Mouse (Mus musculus) forebrain, embryonic 14.5 days (tissue): ENCODE data around the gene Pum2. TPM values are rescaled to one million over a fixed set of nuclear protein-coding genes. Genes with fewer than 3 reads are reported as not detected.
A peak's percentile ranks its signal among the peaks of the same experiment; 100 is the strongest.

Experiments used
- ATAC-seq: fragments of 200-750 bp; cut with Nextera tagmentation; 2 replicates; pipeline ENCODE4 v1.8.0; 2017; ENCODE audit warnings: mild to moderate bottlenecking, moderate library complexity
- DNase-seq: peaks from one replicate; pipeline ENCODE4 v3.0.0-alpha.2; 2015; ENCODE audit warnings: low spot score
- H3K27ac ChIP-seq: fragments of 300-500 bp; sonication (generic); 2 replicates; pipeline ENCODE4 v1.5.1; 2014; ENCODE audit warnings: low read depth, mild to moderate bottlenecking, control low read depth, low read length, moderate library complexity
- H3K27me3 ChIP-seq: fragments of 300-500 bp; sonication (generic); replicated peaks from 2 replicates; pipeline ENCODE4 v1.6.1; 2014; ENCODE audit warnings: low read length, control low read depth, mixed read lengths; ENCODE audit not compliant: control insufficient read depth, insufficient read depth
- H3K36me3 ChIP-seq: fragments of 300-500 bp; sonication (generic); 2 replicates; pipeline ENCODE4 v1.6.1; 2014; ENCODE audit warnings: low read length, control low read depth; ENCODE audit not compliant: control insufficient read depth, insufficient read depth
- H3K4me1 ChIP-seq: fragments of 300-500 bp; sonication (generic); 2 replicates; pipeline ENCODE4 v1.6.1; 2014; ENCODE audit warnings: antibody characterized with exemption, low read length, control low read depth; ENCODE audit not compliant: control insufficient read depth, insufficient read depth
- H3K4me2 ChIP-seq: fragments of 300-500 bp; sonication (generic); 2 replicates; pipeline ENCODE4 v1.6.1; 2014; ENCODE audit warnings: mild to moderate bottlenecking, control low read depth, low read length
- H3K4me3 ChIP-seq: fragments of 300-500 bp; sonication (generic); 2 replicates; pipeline ENCODE4 v1.5.1; 2014; ENCODE audit warnings: low read depth, low read length, control low read depth
- H3K9ac ChIP-seq: fragments of 300-500 bp; sonication (generic); 2 replicates; pipeline ENCODE4 v1.6.1; 2014; ENCODE audit warnings: mild to moderate bottlenecking, low read length, control low read depth, moderate library complexity
- H3K9me3 ChIP-seq: fragments of 300-500 bp; sonication (generic); replicated peaks from 2 replicates; pipeline ENCODE4 v1.6.1; 2016; ENCODE audit warnings: low read length, control low read depth, mixed read lengths; ENCODE audit not compliant: control insufficient read depth
- WGBS: fragments of 180-500 bp; shearing (Covaris S2); extraction: QIAGEN DNeasy Blood & Tissue Kit; methylation state at CpG from one replicate; pipeline ENCODE4 v1.1.7; 2014; 5-methylcytosine and 5-hydroxymethylcytosine counted together
- polyA plus RNA-seq: library from polyadenylated mRNA; unstranded; fragments of >200 nt; fragmentation: Nextera tagmentation; extraction: Ambion mirVana; gene quantifications from 2 replicates; pipeline ENCODE4 v1.2.1, GENCODE M21; 2014

Gene Pum2
- polyA plus RNA-seq, 1 experiment from 2014 or later, result 70.6 TPM

- no peaks in the 10 kb centered on the region for H3K27me3 ChIP-seq
- H3K4me1 ChIP-seq, result no peaks in the 10 kb centered on the region
- no peak overlapping the region for H3K4me3 ChIP-seq
- ATAC-seq (no peak), DNase-seq (no peak)
- WGBS, result 86% methylated on average over 6 of the region's 6 CpGs
- H3K4me2 ChIP-seq, result no peak overlapping the region
- H3K27ac ChIP-seq, result no peak overlapping the region
- no peaks in the 10 kb centered on the region for H3K9me3 ChIP-seq
- no peak overlapping the region for H3K9ac ChIP-seq
- H3K36me3 ChIP-seq, result peaks cover 5% of the 10 kb centered on the region; the same call in 1 of the 2 replicates
These were observed 85.8 kb downstream of the Pum2 start for GRCm38 (mm10) chr12:8759779-8760178.

GRCm38 (mm10) chr12:8760561-8760960 lies 86.6 kb downstream of the Pum2 start:
- 86% methylated on average over 6 of the region's 6 CpGs for WGBS
- peaks cover 5% of the 10 kb centered on the region; the same call in 1 of the 2 replicates for H3K36me3 ChIP-seq

GRCm38 (mm10) chr12:8761058-8761457 lies 87.1 kb downstream of the Pum2 start:
- no peak overlapping the region for H3K4me2 ChIP-seq
- ATAC-seq (no peak), DNase-seq (no peak)
- no peak overlapping the region for H3K27ac ChIP-seq
- H3K4me1 ChIP-seq, result no peaks in the 10 kb centered on the region
- no peaks in the 10 kb centered on the region for H3K9me3 ChIP-seq
- 84% methylated on average over 7 of the region's 7 CpGs for WGBS
- H3K36me3 ChIP-seq, result peaks cover 5% of the 10 kb centered on the region; the same call in 1 of the 2 replicates
- no peaks in the 10 kb centered on the region for H3K27me3 ChIP-seq
- no peak overlapping the region for H3K4me3 ChIP-seq
- H3K9ac ChIP-seq, result no peak overlapping the region

More at GRCm38 (mm10) chr12:8760561-8760960, 86.6 kb downstream of the Pum2 start:
- ATAC-seq, result no peak
- H3K4me1 ChIP-seq, result no peaks in the 10 kb centered on the region
- H3K27me3 ChIP-seq, result no peaks in the 10 kb centered on the region
- H3K9ac ChIP-seq, result no peak overlapping the region
- H3K27ac ChIP-seq, result no peak overlapping the region
- no peaks in the 10 kb centered on the region for H3K9me3 ChIP-seq
- H3K4me3 ChIP-seq, result no peak overlapping the region
- DNase-seq, result no peak
- H3K4me2 ChIP-seq, result no peak overlapping the region

- DNase-seq (no peak), ATAC-seq (no peak)
- no peak overlapping the region for H3K4me3 ChIP-seq
These were observed 88.7 kb downstream of the Pum2 start for GRCm38 (mm10) chr12:8762667-8763066.

GRCm38 (mm10) chr12:8764221-8764930 lies 90.4 kb downstream of the Pum2 start:
- 85% methylated on average over 15 of the region's 15 CpGs for WGBS
- Histone ChIP-seq H3K27ac (no peak overlapping the region), H3K4me3 (no peak overlapping the region), H3K4me2 (no peak overlapping the region), H3K9ac (no peak overlapping the region), H3K36me3 (no peaks in the 10 kb centered on the region), H3K9me3 (no peaks in the 10 kb centered on the region), H3K27me3 (no peaks in the 10 kb centered on the region), H3K4me1 (no peaks in the 10 kb centered on the region)
- DNase-seq (no peak), ATAC-seq (no peak)

More at GRCm38 (mm10) chr12:8762667-8763066, 88.7 kb downstream of the Pum2 start:
- no peak overlapping the region for H3K9ac ChIP-seq
- H3K36me3 ChIP-seq, result no peaks in the 10 kb centered on the region
- H3K4me2 ChIP-seq, result no peak overlapping the region
- H3K27me3 ChIP-seq, result no peaks in the 10 kb centered on the region
- H3K4me1 ChIP-seq, result no peaks in the 10 kb centered on the region
- H3K9me3 ChIP-seq, result no peaks in the 10 kb centered on the region
- 76% methylated on average over 2 of the region's 2 CpGs for WGBS
- no peak overlapping the region for H3K27ac ChIP-seq

GRCm38 (mm10) chr12:8770946-8771843 lies 97.3 kb downstream of the Pum2 start, which contains the start of gene Sdc1:
Gene Sdc1 (plus strand): TSS chr12:8771323.
- H3K4me2 ChIP-seq, result peak within 1 kb of the TSS; percentile 92
- no peaks in the 10 kb centered on the region for H3K9me3 ChIP-seq
- H3K4me1 ChIP-seq, result peaks cover 3% of the 10 kb centered on the region; the same call in 1 of the 2 replicates
- DNase-seq, result peak; percentile 88
- peak within 1 kb of the TSS; percentile 63 for H3K27ac ChIP-seq
- H3K36me3 ChIP-seq, result no peaks in the 10 kb centered on the region
- peak; percentile 86 for ATAC-seq
- H3K4me3 ChIP-seq, result peak within 1 kb of the TSS; percentile 76
- WGBS, result under 1% methylated on average over 64 of the region's 67 CpGs
- no peaks in the 10 kb centered on the region for H3K27me3 ChIP-seq
- peak within 1 kb of the TSS; percentile 88 for H3K9ac ChIP-seq

GRCm38 (mm10) chr12:8771844-8772380 lies 98.0 kb downstream of the Pum2 start:
- no peaks in the 10 kb centered on the region for H3K36me3 ChIP-seq
- H3K4me2 ChIP-seq, result peak overlapping the region; percentile 92
- WGBS, result under 1% methylated on average over 37 of the region's 37 CpGs
- ATAC-seq (peak; percentile 11; the same call in 1 of the 2 replicates), DNase-seq (peak; percentile 63)
- peak overlapping the region; percentile 76 for H3K4me3 ChIP-seq
- H3K27me3 ChIP-seq, result no peaks in the 10 kb centered on the region
- peak overlapping the region; percentile 88 for H3K9ac ChIP-seq
- H3K4me1 ChIP-seq, result peaks cover 3% of the 10 kb centered on the region; the same call in 1 of the 2 replicates
- H3K9me3 ChIP-seq, result no peaks in the 10 kb centered on the region
- peak overlapping the region; percentile 63 for H3K27ac ChIP-seq

- no peaks in the 10 kb centered on the region for H3K9me3 ChIP-seq
- ATAC-seq, result peak; percentile 54
- WGBS, result under 1% methylated on average over 46 of the region's 55 CpGs
- H3K4me3 ChIP-seq, result peak overlapping the region; percentile 76
- peaks cover 3% of the 10 kb centered on the region; the same call in 1 of the 2 replicates for H3K4me1 ChIP-seq
- H3K27ac ChIP-seq, result peak overlapping the region; percentile 63
- peak overlapping the region; percentile 88 for H3K9ac ChIP-seq
- peak; percentile 68 for DNase-seq
- H3K4me2 ChIP-seq, result peak overlapping the region; percentile 92
- H3K36me3 ChIP-seq, result no peaks in the 10 kb centered on the region
- H3K27me3 ChIP-seq, result no peaks in the 10 kb centered on the region
These were observed 98.7 kb downstream of the Pum2 start for GRCm38 (mm10) chr12:8772451-8773143.
